Mouse (Mus musculus) frontal cortex, postnatal 25 days (tissue): ENCODE results near the gene Fastkd3.
"Not testable (repeated sequence)": the region's sequence is repeated elsewhere in the genome, so short reads cannot be mapped to it uniquely, and the experiment has no call there.

ENCODE experiments used
- DNase-seq, 2 experiments: peaks; one replicate each; pipeline ENCODE4 v3.0.0; 2022; ENCODE audit warnings: low spot score in 2 of 2

Gene Fastkd3

DNA sequence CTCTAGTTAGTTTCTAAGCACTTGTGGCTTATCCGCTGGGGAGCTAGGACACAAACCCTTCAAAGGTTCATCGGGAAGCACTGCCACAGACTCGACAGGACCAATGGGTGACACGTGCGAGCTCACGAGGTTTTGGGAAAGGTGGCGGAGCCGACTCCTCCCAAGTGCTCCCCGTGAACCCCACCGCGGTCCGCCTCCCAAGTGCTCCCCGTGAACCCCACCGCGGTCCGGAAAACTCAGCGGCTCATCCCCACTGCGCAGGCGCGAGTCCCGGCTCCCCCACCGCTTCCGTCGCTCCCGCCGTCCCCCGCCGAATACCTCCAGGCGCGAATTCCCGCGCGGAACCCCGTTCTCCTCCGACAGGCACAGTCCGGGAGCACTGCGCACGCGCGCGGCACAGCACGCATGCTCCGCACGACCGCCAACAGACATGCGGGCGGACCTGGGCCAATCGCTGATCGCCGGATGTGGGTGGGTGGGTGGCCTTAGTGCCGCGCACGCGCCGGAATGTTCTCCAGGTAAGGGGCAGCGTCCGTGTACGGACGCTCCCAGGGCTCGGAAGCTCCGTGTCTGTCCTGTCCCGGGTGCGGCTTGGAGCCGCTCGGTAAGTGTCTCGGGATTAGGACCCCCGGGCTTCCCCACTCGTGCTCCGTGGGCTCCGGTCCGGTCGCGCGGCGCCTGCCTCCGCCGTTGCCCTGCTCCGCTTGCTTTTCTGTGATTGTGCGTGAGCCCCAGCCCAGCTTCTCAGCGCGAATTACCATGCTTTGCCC lies at the start of gene Fastkd3, which contains the start of gene Mtrr:
Gene Fastkd3 (plus strand): TSS at position 488 of the 770 bp plus-strand sequence.
Gene Mtrr (minus strand): TSS at position 403 of the 770 bp plus-strand sequence.
- DNase-seq, result peak; percentile 97 to 98

DNA sequence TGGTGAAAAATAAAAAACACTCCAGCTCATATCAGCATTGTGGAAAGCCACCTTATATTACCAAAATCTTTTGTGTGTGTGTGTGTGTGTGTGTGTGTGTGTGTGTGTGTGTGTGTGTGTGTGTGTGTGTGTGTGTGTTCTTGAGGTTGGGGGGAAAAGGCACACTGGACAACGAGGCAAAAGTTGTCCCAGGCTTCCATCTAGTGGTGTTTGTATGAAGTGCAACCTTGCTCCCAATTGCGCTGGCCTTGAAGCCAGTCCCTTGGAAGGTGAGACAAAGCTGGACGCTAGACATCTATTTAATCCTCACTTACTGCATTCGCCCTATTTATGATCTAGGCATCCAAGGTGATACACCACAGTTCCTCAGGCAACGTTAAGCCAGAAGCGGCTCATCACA lies 28.6 kb upstream of the Fastkd3 start:
- DNase-seq, result not testable (repeated sequence)

DNA sequence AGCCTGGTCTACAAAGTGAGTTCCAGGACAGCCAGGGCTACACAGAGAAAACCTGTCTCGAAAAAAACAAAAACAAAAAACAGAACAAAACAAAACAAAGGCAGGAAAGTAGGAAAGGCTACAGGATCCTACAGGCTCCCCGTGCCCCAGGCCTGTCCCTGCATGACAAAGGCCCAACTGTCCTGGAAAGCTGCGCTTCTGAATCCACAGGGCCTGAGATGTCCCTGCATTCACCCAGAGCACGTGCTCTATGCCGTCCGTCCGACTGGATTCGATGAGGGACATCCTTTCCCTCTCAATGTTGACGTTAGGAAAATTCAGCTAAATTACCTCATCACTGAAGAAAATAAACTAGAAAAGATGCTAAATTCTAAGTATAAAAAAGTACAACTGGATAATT lies 13.9 kb upstream of the Fastkd3 start:
- no peak for DNase-seq

DNA sequence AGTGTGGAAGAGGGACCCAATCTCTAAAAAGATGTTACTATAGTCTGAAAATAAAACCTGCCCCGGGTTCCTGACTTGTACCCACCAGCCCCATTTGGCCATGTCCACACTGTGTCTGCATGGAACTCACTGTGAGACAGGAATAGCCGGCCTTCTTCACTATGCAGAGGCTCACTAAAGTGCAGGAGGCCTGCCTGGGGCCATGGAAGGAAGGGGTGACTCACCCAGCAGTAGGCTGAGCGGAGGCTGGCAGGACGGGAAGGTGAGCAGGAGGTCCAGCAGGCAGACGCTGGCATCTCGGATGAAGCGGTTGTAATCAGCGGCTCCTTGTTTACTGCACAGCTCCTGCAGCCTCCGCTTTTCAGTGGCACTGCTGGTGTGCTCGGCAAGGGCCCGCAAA lies 13.5 kb upstream of the Fastkd3 start:
- DNase-seq, result no peak

DNA sequence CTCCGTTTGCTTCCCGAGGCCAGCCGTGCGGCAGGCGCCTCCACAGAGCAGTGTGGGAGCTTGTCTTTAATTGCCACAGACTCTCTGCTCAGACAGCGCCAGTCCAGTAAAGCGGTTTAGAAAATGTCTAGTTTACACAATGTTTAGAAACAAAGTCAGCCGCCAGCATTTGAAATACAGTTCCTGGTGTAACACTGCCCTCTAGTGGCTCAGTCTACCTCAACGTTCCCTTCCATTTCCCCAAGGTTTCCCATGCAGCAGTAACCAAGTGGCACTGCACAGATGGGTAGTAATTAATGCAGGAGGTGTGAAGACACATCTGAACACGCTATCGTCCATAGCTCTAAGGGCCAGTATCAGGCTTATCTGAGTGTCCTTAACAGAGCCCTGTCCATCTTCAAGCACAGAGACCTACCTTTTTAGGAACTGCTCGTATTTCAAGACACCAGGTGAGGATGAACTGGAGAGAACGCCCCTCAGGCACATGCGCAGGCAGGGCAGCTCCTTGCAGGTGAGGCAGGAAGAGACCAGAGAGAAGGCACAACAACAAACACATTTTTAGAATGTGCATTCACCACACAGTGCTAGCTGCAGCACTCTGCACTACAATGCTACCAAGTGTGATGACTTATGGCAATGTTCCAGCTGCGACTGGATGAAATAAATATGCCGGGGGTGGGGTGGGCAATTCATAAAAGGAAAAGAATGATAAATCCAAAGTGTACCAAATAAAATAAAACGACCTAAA lies 12.3 kb upstream of the Fastkd3 start:
- peak; percentile 51 to 66 for DNase-seq

DNA sequence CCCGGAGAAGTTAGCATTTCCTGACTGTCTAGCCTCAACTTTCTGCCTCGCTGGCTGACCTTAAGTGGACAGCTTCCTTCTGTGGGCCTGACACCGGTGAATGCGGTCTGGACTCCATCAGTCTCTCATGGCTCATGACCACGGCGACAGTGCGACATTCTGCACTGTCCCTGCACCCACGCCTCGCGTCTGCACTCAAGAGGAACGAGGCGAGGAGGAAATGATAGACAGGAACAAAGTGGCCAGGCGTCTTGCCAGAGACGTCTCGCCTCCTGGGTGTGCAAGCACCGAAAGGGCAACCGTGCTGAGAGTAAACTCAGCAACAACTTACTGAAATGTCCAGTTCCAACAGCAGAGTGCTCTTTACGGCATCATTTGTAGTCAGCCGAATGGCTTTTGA lies 9.8 kb upstream of the Fastkd3 start:
- no peak for DNase-seq

DNA sequence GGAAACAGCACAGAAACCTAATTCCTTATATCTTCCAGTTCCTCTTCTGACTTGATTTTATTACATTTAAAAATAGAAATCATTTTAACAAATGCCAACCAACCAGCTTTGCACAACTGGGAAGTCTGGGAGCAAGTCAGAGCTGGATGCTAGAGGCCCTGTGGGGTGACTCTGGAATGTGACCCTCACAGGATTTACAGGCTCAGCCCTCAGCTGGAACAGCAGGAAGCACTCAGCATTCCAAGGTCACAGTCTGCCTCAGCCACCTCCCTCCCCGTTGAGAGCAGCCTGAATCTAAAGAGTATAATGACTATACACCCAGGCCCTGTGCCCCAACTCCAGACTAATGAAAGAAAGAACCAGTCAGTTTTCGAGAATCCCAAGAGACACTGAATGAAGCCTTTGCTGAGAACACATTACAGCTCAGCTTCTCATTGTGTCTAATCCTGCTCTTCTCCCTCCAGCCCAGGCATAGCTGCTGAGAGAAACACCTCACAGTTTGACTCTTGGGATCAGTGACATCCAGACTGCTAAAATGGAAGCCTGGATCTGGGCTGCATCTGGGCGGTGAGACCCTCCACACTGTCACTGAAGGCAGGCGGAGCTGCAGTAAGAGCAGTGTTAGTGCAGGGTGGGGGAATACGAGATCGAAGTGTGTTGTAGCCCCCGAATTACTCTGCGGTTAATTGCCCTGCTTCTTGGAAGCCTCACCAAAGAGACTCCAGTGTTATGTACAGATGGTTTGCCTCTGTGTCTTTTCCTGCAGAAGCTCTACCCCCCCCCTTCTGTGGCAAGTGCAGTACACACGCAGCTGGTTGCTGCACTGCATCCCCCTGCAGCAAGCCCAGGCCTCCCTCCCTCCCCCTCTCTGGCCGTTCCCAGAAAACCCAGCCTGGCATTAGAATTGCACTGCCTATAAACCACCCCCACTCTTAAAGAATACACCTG lies 8.8 kb upstream of the Fastkd3 start:
- no peak for DNase-seq

DNA sequence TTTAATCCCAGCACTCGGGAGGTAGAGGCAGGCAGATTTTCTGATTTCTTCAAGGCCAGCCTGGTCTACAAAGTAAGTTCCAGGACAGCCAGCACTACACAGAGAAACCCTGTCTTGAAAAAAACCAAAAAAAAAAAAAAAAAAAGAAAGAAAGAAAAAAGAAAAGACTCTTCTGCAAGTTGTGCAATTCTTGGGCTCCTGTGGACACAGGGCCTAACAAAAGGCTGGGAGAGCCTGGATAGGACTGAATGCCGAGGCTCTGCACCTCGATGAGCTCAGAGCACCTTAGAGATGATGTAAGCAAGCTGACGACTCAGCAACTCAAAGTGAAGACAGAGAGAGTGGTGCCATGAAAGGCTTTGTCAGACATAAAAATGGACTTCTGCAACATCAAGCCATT lies 7.6 kb upstream of the Fastkd3 start:
- DNase-seq, result no peak

DNA sequence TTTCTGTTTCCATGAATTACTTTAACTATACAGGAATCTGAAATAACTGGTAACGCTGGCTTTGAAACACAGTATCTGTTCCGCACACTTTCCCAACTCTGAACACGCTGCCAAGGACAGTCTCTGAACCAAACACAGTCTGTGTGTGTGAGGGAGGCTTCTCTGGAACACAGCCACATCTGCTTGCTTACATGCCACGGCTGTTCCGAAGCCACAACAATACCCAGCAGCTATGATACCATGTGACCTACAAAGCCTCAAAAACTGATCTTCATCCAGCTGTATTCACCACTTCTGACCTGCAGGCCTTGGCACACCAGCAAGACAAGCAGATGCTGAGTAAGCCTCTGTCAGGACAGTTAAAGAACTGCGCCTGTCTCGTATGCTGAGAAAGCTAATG lies 4.1 kb upstream of the Fastkd3 start:
- DNase-seq, result no peak

DNA sequence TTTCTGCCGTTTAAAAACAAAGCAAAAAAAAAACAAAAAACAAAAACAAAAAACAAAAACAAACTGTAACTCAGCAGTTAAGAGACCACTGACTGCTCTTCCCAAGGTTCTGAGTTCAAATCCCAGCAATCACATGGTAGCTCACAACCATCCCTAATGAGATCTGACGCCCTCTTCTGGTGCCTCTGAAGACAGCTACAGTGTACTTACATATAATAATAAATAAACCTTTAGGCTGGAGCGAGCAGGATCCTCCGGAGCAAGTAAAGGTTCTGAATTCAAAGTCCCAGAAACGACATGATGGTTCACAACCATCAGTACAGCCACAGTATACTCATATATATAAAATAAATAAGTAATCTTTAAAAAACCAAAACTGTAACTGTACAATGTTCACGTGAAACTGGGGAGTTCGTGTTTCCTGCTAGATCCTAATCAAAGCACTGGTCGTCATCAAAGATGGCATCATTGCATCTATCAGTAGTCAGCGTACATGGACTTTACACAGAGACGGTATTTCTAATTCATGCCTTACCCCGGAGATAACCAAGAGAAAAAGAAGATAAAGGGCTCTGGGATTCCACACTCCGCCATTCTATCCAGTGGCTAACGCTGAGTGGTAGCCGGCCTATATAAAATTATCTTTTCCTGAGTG lies 821 bp upstream of the Fastkd3 start:
- no peak for DNase-seq

DNA sequence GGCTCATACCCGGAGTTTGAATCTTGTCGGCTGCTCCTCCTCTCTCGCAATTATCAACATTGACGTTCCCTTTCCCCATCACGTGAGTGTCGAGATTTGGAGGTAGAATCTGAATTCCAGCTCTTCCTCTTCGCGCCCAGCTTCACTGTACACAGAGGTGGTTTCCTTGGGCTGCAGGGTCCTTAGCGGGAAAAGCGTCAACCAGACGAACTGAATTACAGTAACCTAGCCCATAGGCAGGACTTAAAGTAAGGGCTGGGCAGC lies 415 bp downstream of the Fastkd3 start:
- no peak for DNase-seq

DNA sequence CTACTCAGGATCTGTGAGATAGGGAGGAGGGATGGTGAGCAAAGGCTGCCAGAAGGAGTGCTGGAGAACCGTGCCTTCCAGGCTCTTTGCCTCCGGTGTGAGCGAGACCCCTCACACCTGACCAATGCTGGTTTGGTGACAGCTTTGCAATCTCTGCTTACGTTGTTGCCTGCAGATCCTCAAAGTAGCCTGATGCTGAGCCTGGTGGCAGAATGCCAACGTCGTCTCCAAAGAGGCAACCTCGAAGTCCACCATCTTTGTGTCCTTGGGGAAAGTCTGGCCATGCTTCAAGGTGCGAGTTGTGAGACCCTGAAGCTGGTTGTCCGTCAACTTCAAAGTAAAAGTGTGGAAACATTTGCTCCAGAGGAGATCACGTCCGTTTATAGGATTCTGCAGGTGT lies 1.9 kb downstream of the Fastkd3 start:
- DNase-seq, result no peak

DNA sequence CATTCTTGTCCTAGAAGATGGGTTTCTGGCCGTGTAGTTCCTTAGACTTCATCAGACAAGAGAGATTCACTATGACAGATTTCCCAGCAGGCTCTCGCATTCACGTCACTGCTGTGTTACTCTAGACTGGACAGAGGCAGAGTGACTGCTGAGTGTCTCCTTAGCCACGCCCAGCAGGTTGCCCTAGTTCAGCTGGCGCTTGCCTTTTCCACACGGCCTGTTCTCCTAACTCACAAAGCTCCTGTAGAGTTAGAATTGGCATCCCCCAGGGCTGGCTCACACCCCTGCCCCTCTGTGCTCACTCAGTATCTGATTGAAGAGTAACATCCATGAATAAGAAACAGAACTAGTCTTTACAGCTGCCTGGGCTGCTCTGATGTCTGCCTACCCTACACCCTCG lies 3.4 kb downstream of the Fastkd3 start:
- no peak for DNase-seq

DNA sequence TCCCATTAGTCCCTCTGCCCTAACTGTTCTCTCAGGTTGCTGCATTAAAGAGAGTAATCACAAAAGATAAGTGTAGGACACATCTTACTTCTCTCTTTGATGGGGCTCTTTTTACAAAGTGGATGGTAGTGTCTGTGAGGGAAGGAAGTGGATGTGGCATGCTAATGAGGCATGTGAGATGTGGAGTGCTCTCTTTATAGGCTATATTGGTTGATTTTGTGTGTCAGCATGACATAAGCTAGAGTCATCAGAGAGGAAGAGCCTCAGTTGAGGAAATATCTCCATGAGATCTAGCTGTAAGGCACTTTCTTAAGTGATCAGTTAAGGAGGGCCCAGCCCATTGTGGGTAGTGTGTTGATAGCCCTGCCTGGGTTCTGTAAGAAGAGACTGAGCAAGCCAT lies 6.3 kb downstream of the Fastkd3 start:
- DNase-seq, result no peak

DNA sequence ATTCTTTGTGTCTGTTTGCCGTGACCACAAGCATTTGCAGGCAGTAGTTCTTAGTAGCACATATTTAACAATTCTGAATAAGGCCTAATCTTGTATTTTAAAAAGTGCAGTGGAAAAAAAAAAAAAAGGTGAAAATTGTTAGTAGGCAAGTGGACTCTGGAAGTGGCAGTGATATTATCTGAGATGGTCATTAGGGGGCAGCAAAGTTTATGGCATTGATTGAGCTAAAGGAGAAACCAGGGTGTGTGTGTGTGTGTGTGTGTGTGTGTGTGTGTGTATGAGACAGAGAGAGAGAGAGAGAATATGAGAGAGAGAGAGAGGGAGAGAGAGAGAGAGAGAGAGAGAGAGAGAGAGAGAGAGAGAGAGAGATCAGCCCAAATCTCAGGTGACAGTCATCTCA lies 11.8 kb downstream of the Fastkd3 start:
- no peak for DNase-seq

DNA sequence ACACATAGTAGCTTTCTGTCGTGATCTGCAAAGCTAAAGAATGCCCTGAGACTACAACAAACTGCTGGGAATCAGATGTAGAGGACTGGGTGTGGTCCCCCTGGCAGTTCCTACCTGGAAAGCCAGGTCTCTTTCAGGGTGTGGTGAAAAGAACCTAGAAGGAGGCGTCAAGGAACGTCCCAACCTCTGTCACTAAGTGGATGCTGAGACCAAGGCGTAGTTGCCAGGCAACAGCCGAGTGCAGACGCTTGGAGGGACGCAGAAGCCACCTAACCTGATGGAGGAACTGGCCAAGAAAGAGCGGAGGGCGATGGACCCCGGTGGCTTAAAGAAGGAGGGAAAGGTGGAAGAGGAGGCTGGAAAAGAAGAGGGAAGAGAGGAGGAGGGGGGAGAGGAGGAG lies 15.2 kb downstream of the Fastkd3 start, which contains the start of gene 1700001L19Rik:
Gene 1700001L19Rik (plus strand): TSS at position 223 of the 400 bp plus-strand sequence.
- no peak for DNase-seq

DNA sequence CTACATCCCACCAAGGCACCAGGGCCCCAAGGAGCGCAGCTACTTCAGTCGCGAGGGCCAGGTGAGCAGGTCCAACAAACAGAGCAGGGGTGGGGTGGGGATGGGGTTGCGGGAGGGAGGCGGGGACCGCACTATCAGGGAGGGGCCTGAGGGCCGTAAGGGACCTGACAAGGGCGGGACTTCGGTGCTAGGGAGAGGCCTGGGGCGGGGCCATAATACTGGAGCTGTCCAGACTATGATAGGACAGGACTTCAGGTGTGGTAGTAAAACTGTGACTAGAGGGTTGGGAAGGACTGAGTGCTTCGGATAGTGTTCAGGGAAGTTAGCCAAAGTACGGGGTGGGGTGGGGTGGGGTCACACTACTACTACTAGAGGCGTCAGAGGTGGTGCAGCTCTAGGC lies 15.6 kb downstream of the Fastkd3 start:
- no peak for DNase-seq

DNA sequence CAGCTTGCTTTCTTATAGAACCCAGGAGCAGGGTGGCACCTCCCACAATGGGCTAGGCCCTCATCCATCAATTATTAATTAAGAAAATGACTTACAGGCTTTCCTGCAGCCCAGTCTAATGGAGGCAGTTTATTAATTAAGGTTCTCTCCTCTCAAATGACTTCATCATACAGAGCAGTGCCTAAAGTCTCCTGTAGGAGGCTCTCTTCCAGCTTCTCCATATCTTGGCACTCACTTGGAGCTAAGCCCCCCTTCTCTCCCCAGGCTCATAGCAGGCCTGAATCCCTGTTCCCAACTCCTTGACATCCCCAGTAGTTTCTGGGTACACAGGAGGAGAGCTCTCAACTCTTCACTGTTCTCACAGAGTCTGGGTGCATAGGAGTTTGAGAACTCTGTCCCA lies 16.9 kb downstream of the Fastkd3 start:
- DNase-seq, result no peak

DNA sequence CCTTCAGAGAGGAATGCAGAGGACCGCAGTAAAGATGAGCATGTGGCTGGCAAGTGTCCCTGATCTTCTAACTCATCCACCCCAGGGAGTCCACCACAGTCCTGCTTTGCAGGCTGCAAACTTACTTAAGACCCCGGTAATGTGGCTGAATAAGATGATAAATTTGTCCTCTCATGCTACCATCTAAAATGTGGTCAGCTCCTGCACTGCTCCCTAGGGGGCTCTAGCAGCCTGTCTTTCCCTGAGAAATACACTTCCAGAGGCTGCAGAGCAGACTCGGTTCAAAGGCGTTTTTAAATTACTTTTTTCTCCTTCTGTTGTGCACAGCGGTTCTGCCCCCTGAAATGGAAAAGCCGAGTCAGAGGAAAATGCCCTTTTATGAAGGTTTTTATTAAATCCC lies 19.1 kb downstream of the Fastkd3 start:
- no peak for DNase-seq

DNA sequence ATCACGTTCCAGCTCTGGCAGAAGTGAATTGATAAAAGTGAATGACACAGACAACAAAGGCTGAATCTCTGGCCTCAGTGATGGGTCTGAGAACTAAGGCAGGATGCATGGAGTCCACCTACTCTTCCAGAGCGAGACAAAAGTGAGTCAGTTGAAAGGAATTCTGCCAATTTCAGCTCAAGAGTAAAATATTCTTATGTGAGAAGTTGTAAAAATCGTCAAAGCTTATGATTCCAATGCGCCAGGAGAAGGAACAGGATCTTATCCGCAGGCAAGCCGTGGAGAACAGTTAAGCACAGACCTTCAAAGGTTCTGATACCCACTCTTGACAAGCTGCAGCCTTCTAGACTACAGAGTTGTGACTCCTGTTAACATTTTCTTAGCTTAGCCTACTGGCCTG lies 21.1 kb downstream of the Fastkd3 start:
- DNase-seq, result no peak

DNA sequence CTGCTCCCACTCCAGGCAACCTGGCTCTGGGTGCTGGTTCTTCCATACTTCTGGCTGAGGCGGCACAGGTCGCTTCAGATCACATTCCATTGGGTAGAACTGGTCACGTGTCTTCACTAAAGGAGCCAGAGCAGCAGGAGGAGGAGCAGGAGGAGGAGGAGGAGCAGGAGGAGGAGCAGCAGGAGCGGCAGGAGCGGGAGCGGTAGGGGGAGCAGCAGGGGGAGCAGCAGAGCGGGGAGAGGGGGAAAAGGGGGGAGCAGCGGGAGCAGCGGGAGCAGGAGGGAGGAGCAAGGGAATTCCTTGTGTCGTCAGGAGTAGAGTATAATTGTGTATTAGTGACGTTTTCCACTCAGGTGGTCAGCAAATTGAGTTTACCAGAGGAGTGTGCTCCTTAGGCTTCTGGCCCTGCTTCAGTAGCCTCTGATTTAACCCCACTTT lies 23.7 kb downstream of the Fastkd3 start:
- no peak for DNase-seq
